Mouse (Mus musculus): ENCODE measurements at regions not wholly inside any gene's neighbourhood (a gene's known extent, or its start where the extent isn't known, plus 50 kb on each side); places are given as distances from the start of the nearest gene placed in this dataset.

DNA sequence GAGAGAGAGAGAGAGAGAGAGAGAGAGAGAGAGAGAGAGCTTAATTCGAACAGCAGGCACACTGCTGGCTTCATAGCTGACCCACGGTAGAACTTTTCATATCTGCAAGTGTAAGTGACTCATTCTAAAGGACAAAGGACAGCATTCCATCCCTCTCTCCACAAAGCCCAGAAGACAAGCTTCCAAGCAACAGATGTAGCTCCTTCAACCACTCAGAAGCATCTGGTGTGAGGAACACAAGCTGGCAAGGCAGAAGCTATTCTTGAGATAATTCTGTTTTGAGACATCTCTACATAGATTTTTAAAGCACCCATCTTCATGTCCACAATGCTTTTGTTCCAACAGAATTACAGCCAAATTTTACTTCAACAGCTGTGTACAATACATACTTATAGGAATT lies 294.2 kb upstream of the Gria1 start:
- H3K36me3 ChIP-seq (ENCODE audit: control insufficient read depth, insufficient read depth, low read length), result no peaks in the 10 kb centered on the region
- ATAC-seq (ENCODE audit: low FRiP score, low read depth), result no peak
- H3K4me1 ChIP-seq (ENCODE audit: control insufficient read depth, insufficient read depth, low read length), result no peaks in the 10 kb centered on the region
- DNase-seq (ENCODE audit: low spot score), result no peak
- no peak overlapping the region for H3K9ac ChIP-seq (ENCODE audit: low read depth, low read length, severe bottlenecking)
- no peak overlapping the region for H3K27ac ChIP-seq (replicated peaks; ENCODE audit: low read depth, low read length)
- H3K4me2 ChIP-seq (replicated peaks; ENCODE audit: low read depth, low read length, severe bottlenecking), result no peak overlapping the region
- H3K9me3 ChIP-seq (ENCODE audit: control insufficient read depth, low read length), result no peaks in the 10 kb centered on the region
- WGBS, result 74% methylated on average over 2 of the region's 2 CpGs
- no peaks in the 10 kb centered on the region for H3K27me3 ChIP-seq (ENCODE audit: control insufficient read depth, insufficient read depth, low read length)
- TF ChIP-seq POLR2A (IDR thresholded peaks at IDR 0.05; ENCODE audit: borderline replicate concordance, extremely low read depth, insufficient read depth, insufficient read length), result no peak
- no peak overlapping the region for H3K4me3 ChIP-seq (replicated peaks; ENCODE audit: low read length)

DNA sequence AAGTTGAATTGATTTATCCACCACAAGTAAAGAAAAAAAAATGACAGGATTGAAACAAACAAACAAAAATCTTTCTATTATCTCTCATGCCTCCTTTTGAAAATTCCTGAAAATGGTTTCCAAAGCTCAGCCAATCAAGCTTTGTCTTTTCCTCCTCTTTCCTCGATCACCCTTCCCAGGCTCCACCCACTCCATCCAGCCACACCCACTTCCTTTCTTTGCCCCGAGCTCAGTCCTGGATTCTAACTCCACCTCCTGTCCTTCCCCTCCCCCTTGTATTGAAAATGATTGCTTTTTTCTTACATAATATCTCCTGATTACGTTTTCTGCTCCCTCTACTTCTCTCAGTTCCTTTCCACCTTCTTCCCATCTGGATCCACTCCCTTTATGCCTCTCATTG lies 286.0 kb upstream of the Gria1 start:
- no peaks in the 10 kb centered on the region for H3K27me3 ChIP-seq (ENCODE audit: control insufficient read depth, insufficient read depth, low read length)
- no peak for ATAC-seq (ENCODE audit: low FRiP score, low read depth)
- DNase-seq (ENCODE audit: low spot score), result no peak
- no peaks in the 10 kb centered on the region for H3K4me1 ChIP-seq (ENCODE audit: control insufficient read depth, insufficient read depth, low read length)
- H3K9me3 ChIP-seq (ENCODE audit: control insufficient read depth, low read length), result no peaks in the 10 kb centered on the region
- H3K9ac ChIP-seq (ENCODE audit: low read depth, low read length, severe bottlenecking), result no peak overlapping the region
- WGBS, result 49% methylated on average over 3 of the region's 3 CpGs
- no peaks in the 10 kb centered on the region for H3K36me3 ChIP-seq (ENCODE audit: control insufficient read depth, insufficient read depth, low read length)
- H3K27ac ChIP-seq (replicated peaks; ENCODE audit: low read depth, low read length), result no peak overlapping the region
- no peak overlapping the region for H3K4me3 ChIP-seq (replicated peaks; ENCODE audit: low read length)
- no peak for TF ChIP-seq POLR2A (IDR thresholded peaks at IDR 0.05; ENCODE audit: borderline replicate concordance, extremely low read depth, insufficient read depth, insufficient read length)
- no peak overlapping the region for H3K4me2 ChIP-seq (replicated peaks; ENCODE audit: low read depth, low read length, severe bottlenecking)

DNA sequence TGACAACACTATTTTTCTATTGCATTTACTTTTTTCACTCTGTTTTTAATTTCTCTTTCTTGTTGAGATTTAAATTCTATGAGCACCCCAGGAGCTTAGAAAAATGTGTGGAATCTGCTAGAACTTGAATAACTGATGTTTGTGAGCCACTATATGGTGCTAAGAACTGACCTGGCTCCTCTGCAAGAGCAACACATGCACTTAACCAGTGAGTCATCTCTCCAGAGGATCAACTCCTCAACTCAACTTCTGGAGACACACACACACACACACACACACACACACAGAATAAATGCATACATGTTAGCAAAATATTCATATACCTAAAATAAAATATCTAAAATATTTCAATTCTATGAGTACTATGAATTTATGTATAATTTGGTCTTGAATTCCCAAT lies 285.0 kb upstream of the Gria1 start:
- Histone ChIP-seq H3K4me1 (ENCODE audit: control insufficient read depth, insufficient read depth, low read length) (no peaks in the 10 kb centered on the region), H3K9me3 (ENCODE audit: control insufficient read depth, low read length) (no peaks in the 10 kb centered on the region), H3K27me3 (ENCODE audit: control insufficient read depth, insufficient read depth, low read length) (no peaks in the 10 kb centered on the region), H3K27ac (replicated peaks; ENCODE audit: low read depth, low read length) (no peak overlapping the region), H3K4me2 (replicated peaks; ENCODE audit: low read depth, low read length, severe bottlenecking) (no peak overlapping the region), H3K36me3 (ENCODE audit: control insufficient read depth, insufficient read depth, low read length) (no peaks in the 10 kb centered on the region), H3K4me3 (replicated peaks; ENCODE audit: low read length) (no peak overlapping the region), H3K9ac (ENCODE audit: low read depth, low read length, severe bottlenecking) (no peak overlapping the region)
- TF ChIP-seq POLR2A (IDR thresholded peaks at IDR 0.05; ENCODE audit: borderline replicate concordance, extremely low read depth, insufficient read depth, insufficient read length), result no peak
- DNase-seq (ENCODE audit: low spot score) (no peak), ATAC-seq (ENCODE audit: low FRiP score, low read depth) (no peak)

DNA sequence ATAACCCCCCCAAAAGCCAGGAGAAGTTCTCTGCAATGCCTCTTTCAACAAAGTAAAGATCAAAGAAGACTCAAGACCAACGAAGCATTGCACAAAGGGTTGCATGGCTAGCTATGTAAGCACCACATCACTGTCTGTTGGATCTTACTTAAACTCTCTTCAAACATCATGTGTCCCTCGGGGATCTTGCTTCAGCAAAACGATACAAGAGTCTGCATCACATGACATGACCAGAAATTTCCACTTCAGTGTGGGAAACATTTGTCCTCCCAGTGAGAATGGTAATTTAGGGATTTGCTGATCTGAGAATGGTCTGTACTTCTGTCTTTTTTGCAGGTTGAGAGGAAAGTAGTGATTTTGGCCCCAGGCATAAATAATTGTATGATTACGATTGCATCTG lies 283.6 kb upstream of the Gria1 start:
- Histone ChIP-seq H3K27me3 (ENCODE audit: control insufficient read depth, insufficient read depth, low read length) (no peaks in the 10 kb centered on the region), H3K27ac (replicated peaks; ENCODE audit: low read depth, low read length) (no peak overlapping the region), H3K36me3 (ENCODE audit: control insufficient read depth, insufficient read depth, low read length) (no peaks in the 10 kb centered on the region), H3K4me1 (ENCODE audit: control insufficient read depth, insufficient read depth, low read length) (no peaks in the 10 kb centered on the region), H3K9me3 (ENCODE audit: control insufficient read depth, low read length) (no peaks in the 10 kb centered on the region), H3K9ac (ENCODE audit: low read depth, low read length, severe bottlenecking) (no peak overlapping the region), H3K4me3 (replicated peaks; ENCODE audit: low read length) (no peak overlapping the region), H3K4me2 (replicated peaks; ENCODE audit: low read depth, low read length, severe bottlenecking) (no peak overlapping the region)
- TF ChIP-seq POLR2A (IDR thresholded peaks at IDR 0.05; ENCODE audit: borderline replicate concordance, extremely low read depth, insufficient read depth, insufficient read length), result no peak
- ATAC-seq (ENCODE audit: low FRiP score, low read depth) (no peak), DNase-seq (ENCODE audit: low spot score) (no peak)
- 71% methylated on average over 4 of the region's 4 CpGs for WGBS

DNA sequence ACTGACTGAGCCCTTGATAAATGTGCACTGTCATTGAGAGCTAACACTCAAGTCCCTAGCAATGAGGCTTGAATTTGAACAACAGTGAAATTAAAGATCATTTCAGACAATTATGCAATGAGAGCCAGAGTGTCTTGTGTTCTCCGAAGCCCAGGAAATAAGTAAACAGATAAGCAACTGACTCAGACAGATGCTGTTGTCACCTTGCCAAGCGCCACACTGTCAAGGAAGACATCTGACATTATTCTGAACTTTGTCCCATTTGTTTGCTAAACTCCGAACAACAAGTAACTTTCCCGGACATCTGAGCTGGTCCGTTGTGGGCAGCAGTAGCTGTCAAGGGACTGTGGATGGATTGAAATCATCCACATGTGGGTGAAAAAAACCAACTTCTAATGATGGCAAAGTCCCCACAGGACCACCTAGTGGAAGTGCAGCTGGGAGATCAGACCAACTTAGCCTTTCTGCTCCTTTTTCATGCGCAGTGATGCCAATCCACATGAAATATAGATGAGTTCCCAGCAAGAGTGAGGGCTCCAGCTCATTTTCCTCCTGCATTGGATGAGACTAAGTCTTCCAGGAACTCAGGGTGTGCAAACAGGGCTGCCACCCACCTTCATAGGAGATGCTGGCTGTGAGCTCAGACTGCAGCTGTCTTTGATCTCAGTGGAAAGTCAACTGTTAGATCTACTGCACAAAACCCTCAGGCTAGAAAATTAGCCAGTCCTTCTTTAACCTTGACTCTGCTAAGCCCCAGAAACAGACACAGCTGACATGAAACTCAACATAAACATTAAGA lies 282.8 kb upstream of the Gria1 start:
- no peaks in the 10 kb centered on the region for H3K9me3 ChIP-seq (ENCODE audit: control insufficient read depth, low read length)
- H3K27ac ChIP-seq (replicated peaks; ENCODE audit: low read depth, low read length), result no peak overlapping the region
- ATAC-seq (ENCODE audit: low FRiP score, low read depth), result no peak
- 82% methylated on average over 6 of the region's 6 CpGs for WGBS
- H3K27me3 ChIP-seq (ENCODE audit: control insufficient read depth, insufficient read depth, low read length), result no peaks in the 10 kb centered on the region
- H3K36me3 ChIP-seq (ENCODE audit: control insufficient read depth, insufficient read depth, low read length), result no peaks in the 10 kb centered on the region
- H3K9ac ChIP-seq (ENCODE audit: low read depth, low read length, severe bottlenecking), result no peak overlapping the region
- no peak for TF ChIP-seq POLR2A (IDR thresholded peaks at IDR 0.05; ENCODE audit: borderline replicate concordance, extremely low read depth, insufficient read depth, insufficient read length)
- no peak overlapping the region for H3K4me2 ChIP-seq (replicated peaks; ENCODE audit: low read depth, low read length, severe bottlenecking)
- H3K4me1 ChIP-seq (ENCODE audit: control insufficient read depth, insufficient read depth, low read length), result no peaks in the 10 kb centered on the region
- DNase-seq (ENCODE audit: low spot score), result no peak
- H3K4me3 ChIP-seq (replicated peaks; ENCODE audit: low read length), result no peak overlapping the region
